Mouse (Mus musculus) C2C12 (cell line): ENCODE measurements around the gene Dyrk1b.

Experiments used
- CEBPB ChIP-seq: IDR thresholded peaks from one replicate; pipeline ENCODE4 v1.6.1; 2011; ENCODE audit warnings: low read depth, mild to moderate bottlenecking, control low read depth, moderate library complexity
- CTCF ChIP-seq: IDR thresholded peaks from one replicate; pipeline ENCODE4 v1.5.1; 2011; ENCODE audit not compliant: control insufficient read depth, insufficient read depth, insufficient read length
- FOSL1 ChIP-seq: IDR thresholded peaks from one replicate; pipeline ENCODE4 v1.8.0; 2011; ENCODE audit warnings: mild to moderate bottlenecking, low read length; ENCODE audit not compliant: poor library complexity, insufficient read depth, severe bottlenecking
- MAX ChIP-seq: IDR thresholded peaks from one replicate; pipeline ENCODE4 v1.6.1; 2011; ENCODE audit warnings: mild to moderate bottlenecking, control low read depth
- USF1 ChIP-seq: IDR thresholded peaks from one replicate; pipeline ENCODE4 v1.6.1; 2011; ENCODE audit warnings: low read depth, mild to moderate bottlenecking, control low read depth, moderate library complexity

- TF ChIP-seq CTCF, result no peak
- TF ChIP-seq USF1, result no peak
- TF ChIP-seq MAX, result no peak
- TF ChIP-seq CEBPB, result no peak
- TF ChIP-seq FOSL1, result no peak
Observed at GRCm38 (mm10) chr7:28196528-28196927, 17.3 kb downstream of the Dyrk1b start.
